Mouse (Mus musculus): ENCODE results near the gene Osbp2. TPM values are rescaled to one million over a fixed set of nuclear protein-coding genes. Genes with fewer than 3 reads are reported as not detected.

Gene Osbp2
- polyA plus RNA-seq, 1 experiment from 2014 or later = 0.85 TPM

DNA sequence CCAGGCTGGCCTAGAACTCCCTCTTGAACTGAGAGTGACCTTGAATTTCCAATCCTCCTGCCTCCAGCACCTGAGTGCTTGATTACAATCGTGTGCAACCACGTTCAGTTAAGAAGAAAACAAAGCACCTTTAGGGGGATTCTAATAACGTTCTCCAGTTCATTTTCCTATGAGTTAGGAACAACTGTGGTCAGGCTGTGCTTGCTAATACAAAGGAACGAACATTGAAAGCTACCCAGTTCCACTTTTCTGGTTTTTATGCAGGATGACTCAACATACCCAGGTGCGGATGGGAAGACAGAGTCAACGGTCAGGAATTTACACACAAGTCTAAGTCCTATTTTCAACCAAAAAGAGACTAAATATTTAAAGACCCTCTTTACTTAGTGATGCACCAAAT is 30.3 kb upstream of the Osbp2 start:
- Histone ChIP-seq H3K9me3 (ENCODE audit: control insufficient read depth, low read length) (no peaks in the 10 kb centered on the region), H3K4me1 (ENCODE audit: control insufficient read depth in 2 of 2, insufficient read depth in 2 of 2, low read length in 2 of 2) (peaks cover 4 to 10% of the 10 kb centered on the region in 2 experiments; a peak in 2 of 4 replicates), H3K27me3 (ENCODE audit: control insufficient read depth, insufficient read depth, low read length) (no peaks in the 10 kb centered on the region), H3K36me3 (ENCODE audit: control insufficient read depth, insufficient read depth, low read length) (peaks cover 18% of the 10 kb centered on the region), H3K9ac (ENCODE audit: low read length) (no peak overlapping the region), H3K4me2 (ENCODE audit: low read length) (peak overlapping the region; percentile 96), H3K4me3 (ENCODE audit: control insufficient read depth in 1 of 2, insufficient read depth in 1 of 2, low read depth in 1 of 2, low read length in 2 of 2) (peak overlapping the region in 1 of 2 experiments; percentile 57; a peak in 1 of 4 replicates), H3K27ac (replicated peaks in 1 of 2; ENCODE audit: control insufficient read depth in 1 of 2, insufficient read depth in 1 of 2, low read depth in 2 of 2, low read length in 2 of 2) (no peak overlapping the region)
- WGBS = 78% methylated on average over 6 of the region's 6 CpGs
- no peak for ATAC-seq (ENCODE audit: insufficient number of reproducible peaks, insufficient read depth, low FRiP score, low read depth)

GRCm38 (mm10) chr11:3887331-3887730 is 23.6 kb upstream of the Osbp2 start:
- Histone ChIP-seq H3K27ac (replicated peaks in 1 of 2; ENCODE audit: control insufficient read depth in 1 of 2, insufficient read depth in 1 of 2, low read depth in 2 of 2, low read length in 2 of 2) (no peak overlapping the region), H3K9ac (ENCODE audit: low read length) (no peak overlapping the region), H3K36me3 (ENCODE audit: control insufficient read depth, insufficient read depth, low read length) (no peaks in the 10 kb centered on the region), H3K27me3 (ENCODE audit: control insufficient read depth, insufficient read depth, low read length) (no peaks in the 10 kb centered on the region), H3K4me1 (ENCODE audit: control insufficient read depth in 2 of 2, insufficient read depth in 2 of 2, low read length in 2 of 2) (no peaks in the 10 kb centered on the region), H3K4me3 (ENCODE audit: control insufficient read depth in 1 of 2, insufficient read depth in 1 of 2, low read depth in 1 of 2, low read length in 2 of 2) (no peak overlapping the region), H3K4me2 (ENCODE audit: low read length) (no peak overlapping the region), H3K9me3 (ENCODE audit: control insufficient read depth, low read length) (no peaks in the 10 kb centered on the region)
- peak; percentile 55; the same call in 1 of the 2 replicates for ATAC-seq (ENCODE audit: insufficient number of reproducible peaks, insufficient read depth, low FRiP score, low read depth)
- 61% methylated on average over 5 of the region's 5 CpGs for WGBS

DNA sequence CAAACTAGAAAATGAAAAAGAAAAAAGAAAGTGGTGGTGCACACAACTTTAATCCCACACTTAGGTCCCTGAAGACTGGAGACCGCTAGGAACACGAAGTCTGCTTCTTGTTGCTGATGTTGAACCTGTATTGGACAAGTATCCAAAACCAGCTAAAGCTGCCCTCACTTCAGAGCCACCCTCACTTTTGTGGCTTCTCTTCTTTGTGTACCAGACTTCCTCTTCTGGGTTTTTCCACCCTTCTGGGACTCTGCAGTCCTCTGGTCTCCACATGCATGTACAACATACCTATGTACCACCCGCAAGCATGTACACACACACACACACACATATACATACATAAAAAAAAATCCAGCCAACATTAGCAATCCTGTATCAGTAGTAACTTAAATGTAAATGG is 20.0 kb upstream of the Osbp2 start:
- Histone ChIP-seq H3K4me1 (ENCODE audit: control insufficient read depth in 2 of 2, insufficient read depth in 2 of 2, low read length in 2 of 2) (no peaks in the 10 kb centered on the region), H3K9ac (ENCODE audit: low read length) (no peak overlapping the region), H3K4me2 (ENCODE audit: low read length) (no peak overlapping the region), H3K27ac (replicated peaks in 1 of 2; ENCODE audit: control insufficient read depth in 1 of 2, insufficient read depth in 1 of 2, low read depth in 2 of 2, low read length in 2 of 2) (no peak overlapping the region), H3K27me3 (ENCODE audit: control insufficient read depth, insufficient read depth, low read length) (no peaks in the 10 kb centered on the region), H3K36me3 (ENCODE audit: control insufficient read depth, insufficient read depth, low read length) (no peaks in the 10 kb centered on the region), H3K4me3 (ENCODE audit: control insufficient read depth in 1 of 2, insufficient read depth in 1 of 2, low read depth in 1 of 2, low read length in 2 of 2) (no peak overlapping the region), H3K9me3 (ENCODE audit: control insufficient read depth, low read length) (no peaks in the 10 kb centered on the region)
- no peak for ATAC-seq (ENCODE audit: insufficient number of reproducible peaks, insufficient read depth, low FRiP score, low read depth)
- 84% methylated on average over 3 of the region's 3 CpGs for WGBS

DNA sequence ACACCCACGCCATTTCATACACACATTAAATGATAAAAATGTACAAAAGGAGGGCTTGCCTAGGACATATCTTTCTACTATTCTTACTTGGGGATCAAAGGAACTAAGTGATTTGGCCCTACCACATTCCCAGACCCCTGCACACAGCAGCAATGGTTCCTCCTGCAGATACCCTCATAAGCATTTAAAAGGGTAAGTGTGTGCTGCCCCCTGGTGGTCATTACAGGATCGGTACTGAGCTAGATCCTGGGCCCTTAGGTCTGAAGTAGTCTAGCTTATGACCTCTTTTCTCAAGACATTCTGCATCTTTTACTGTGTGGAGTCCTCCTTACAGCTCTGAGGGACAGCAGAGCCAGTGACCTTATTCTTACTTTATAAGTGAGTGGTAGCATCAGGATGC is 16.1 kb upstream of the Osbp2 start:
- no peaks in the 10 kb centered on the region for H3K36me3 ChIP-seq (ENCODE audit: control insufficient read depth, insufficient read depth, low read length)
- H3K27me3 ChIP-seq (ENCODE audit: control insufficient read depth, insufficient read depth, low read length) = no peaks in the 10 kb centered on the region
- ATAC-seq (ENCODE audit: insufficient number of reproducible peaks, insufficient read depth, low FRiP score, low read depth) = no peak
- no peak overlapping the region for H3K27ac ChIP-seq (replicated peaks in 1 of 2; ENCODE audit: control insufficient read depth in 1 of 2, insufficient read depth in 1 of 2, low read depth in 2 of 2, low read length in 2 of 2)
- H3K9ac ChIP-seq (ENCODE audit: low read length) = no peak overlapping the region
- no peak overlapping the region for H3K4me2 ChIP-seq (ENCODE audit: low read length)
- H3K9me3 ChIP-seq (ENCODE audit: control insufficient read depth, low read length) = no peaks in the 10 kb centered on the region
- WGBS = 38% methylated on average over 2 of the region's 2 CpGs
- no peak overlapping the region for H3K4me3 ChIP-seq (ENCODE audit: control insufficient read depth in 1 of 2, insufficient read depth in 1 of 2, low read depth in 1 of 2, low read length in 2 of 2)
- no peaks in the 10 kb centered on the region for H3K4me1 ChIP-seq (ENCODE audit: control insufficient read depth in 2 of 2, insufficient read depth in 2 of 2, low read length in 2 of 2)

- H3K36me3 ChIP-seq (ENCODE audit: control insufficient read depth, insufficient read depth, low read length) = no peaks in the 10 kb centered on the region
- no peak for ATAC-seq (ENCODE audit: insufficient number of reproducible peaks, insufficient read depth, low FRiP score, low read depth)
- WGBS = 63% methylated on average over 7 of the region's 7 CpGs
Measured at GRCm38 (mm10) chr11:3878660-3879059, 15.0 kb upstream of the Osbp2 start.

GRCm38 (mm10) chr11:3876419-3876818 is 12.7 kb upstream of the Osbp2 start:
- Histone ChIP-seq H3K4me2 (ENCODE audit: low read length) (no peak overlapping the region), H3K36me3 (ENCODE audit: control insufficient read depth, insufficient read depth, low read length) (no peaks in the 10 kb centered on the region), H3K9me3 (ENCODE audit: control insufficient read depth, low read length) (no peaks in the 10 kb centered on the region), H3K4me1 (ENCODE audit: control insufficient read depth in 2 of 2, insufficient read depth in 2 of 2, low read length in 2 of 2) (no peaks in the 10 kb centered on the region), H3K27me3 (ENCODE audit: control insufficient read depth, insufficient read depth, low read length) (no peaks in the 10 kb centered on the region), H3K27ac (replicated peaks in 1 of 2; ENCODE audit: control insufficient read depth in 1 of 2, insufficient read depth in 1 of 2, low read depth in 2 of 2, low read length in 2 of 2) (no peak overlapping the region), H3K9ac (ENCODE audit: low read length) (no peak overlapping the region), H3K4me3 (ENCODE audit: control insufficient read depth in 1 of 2, insufficient read depth in 1 of 2, low read depth in 1 of 2, low read length in 2 of 2) (no peak overlapping the region)
- ATAC-seq (ENCODE audit: insufficient number of reproducible peaks, insufficient read depth, low FRiP score, low read depth) = no peak
- 71% methylated on average over 6 of the region's 6 CpGs for WGBS

More at GRCm38 (mm10) chr11:3878660-3879059, 15.0 kb upstream of the Osbp2 start:
- no peak overlapping the region for H3K27ac ChIP-seq (replicated peaks in 1 of 2; ENCODE audit: control insufficient read depth in 1 of 2, insufficient read depth in 1 of 2, low read depth in 2 of 2, low read length in 2 of 2)
- no peaks in the 10 kb centered on the region for H3K4me1 ChIP-seq (ENCODE audit: control insufficient read depth in 2 of 2, insufficient read depth in 2 of 2, low read length in 2 of 2)
- H3K9ac ChIP-seq (ENCODE audit: low read length) = no peak overlapping the region
- no peaks in the 10 kb centered on the region for H3K27me3 ChIP-seq (ENCODE audit: control insufficient read depth, insufficient read depth, low read length)
- no peak overlapping the region for H3K4me2 ChIP-seq (ENCODE audit: low read length)
- H3K9me3 ChIP-seq (ENCODE audit: control insufficient read depth, low read length) = no peaks in the 10 kb centered on the region
- H3K4me3 ChIP-seq (ENCODE audit: control insufficient read depth in 1 of 2, insufficient read depth in 1 of 2, low read depth in 1 of 2, low read length in 2 of 2) = no peak overlapping the region

DNA sequence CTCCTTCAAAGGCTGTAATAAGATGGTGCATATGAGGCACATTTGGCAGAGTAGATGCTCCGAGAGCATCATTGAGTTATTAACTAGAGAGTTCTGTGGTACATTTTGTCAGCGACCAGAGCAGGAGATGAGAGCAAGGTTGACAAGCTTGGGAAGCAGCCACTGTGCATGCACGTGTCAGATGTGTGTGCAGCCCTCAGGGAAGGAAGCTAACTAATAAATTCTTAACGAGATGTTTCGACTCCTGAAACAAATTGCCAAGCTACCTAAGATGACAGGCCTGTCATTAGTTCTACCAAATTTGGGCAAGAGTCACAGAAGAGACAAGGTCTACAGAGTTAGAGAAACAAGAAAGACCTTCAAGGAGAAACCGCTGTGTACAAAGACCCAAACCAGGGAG is 640 bp upstream of the Osbp2 start:
- no peak for ATAC-seq (ENCODE audit: insufficient number of reproducible peaks, insufficient read depth, low FRiP score, low read depth)
- Histone ChIP-seq H3K4me1 (ENCODE audit: control insufficient read depth in 2 of 2, insufficient read depth in 2 of 2, low read length in 2 of 2) (peaks cover 7 to 10% of the 10 kb centered on the region in 2 experiments; a peak in 3 of 4 replicates), H3K9ac (ENCODE audit: low read length) (no peak overlapping the region), H3K4me3 (ENCODE audit: control insufficient read depth in 1 of 2, insufficient read depth in 1 of 2, low read depth in 1 of 2, low read length in 2 of 2) (peak overlapping the region in 1 of 2 experiments; percentile 49; a peak in 2 of 4 replicates), H3K27me3 (ENCODE audit: control insufficient read depth, insufficient read depth, low read length) (peaks cover 26% of the 10 kb centered on the region), H3K9me3 (ENCODE audit: control insufficient read depth, low read length) (no peaks in the 10 kb centered on the region), H3K4me2 (ENCODE audit: low read length) (peak overlapping the region; percentile 90), H3K27ac (replicated peaks in 1 of 2; ENCODE audit: control insufficient read depth in 1 of 2, insufficient read depth in 1 of 2, low read depth in 2 of 2, low read length in 2 of 2) (no peak overlapping the region), H3K36me3 (ENCODE audit: control insufficient read depth, insufficient read depth, low read length) (no peaks in the 10 kb centered on the region)
- 47% methylated on average over 6 of the region's 6 CpGs for WGBS

All from heart, embryonic 14.5 days (tissue).